Mouse (Mus musculus) C2C12 (cell line): ENCODE results near the gene Cecr2.

ENCODE experiments used
- CEBPB ChIP-seq: IDR thresholded peaks from one replicate; pipeline ENCODE4 v1.6.1; 2011; ENCODE audit warnings: low read depth, mild to moderate bottlenecking, control low read depth, moderate library complexity
- CTCF ChIP-seq: IDR thresholded peaks from one replicate; pipeline ENCODE4 v1.5.1; 2011; ENCODE audit not compliant: control insufficient read depth, insufficient read depth, insufficient read length
- FOSL1 ChIP-seq: IDR thresholded peaks from one replicate; pipeline ENCODE4 v1.8.0; 2011; ENCODE audit warnings: mild to moderate bottlenecking, low read length; ENCODE audit not compliant: poor library complexity, insufficient read depth, severe bottlenecking
- MAX ChIP-seq: IDR thresholded peaks from one replicate; pipeline ENCODE4 v1.6.1; 2011; ENCODE audit warnings: mild to moderate bottlenecking, control low read depth
- MYOG ChIP-seq: IDR thresholded peaks from one replicate; pipeline ENCODE4 v1.6.1; 2011; ENCODE audit not compliant: control insufficient read depth, insufficient read length; ENCODE audit errors: extremely low read depth
- USF1 ChIP-seq: IDR thresholded peaks from one replicate; pipeline ENCODE4 v1.6.1; 2011; ENCODE audit warnings: low read depth, mild to moderate bottlenecking, control low read depth, moderate library complexity

DNA sequence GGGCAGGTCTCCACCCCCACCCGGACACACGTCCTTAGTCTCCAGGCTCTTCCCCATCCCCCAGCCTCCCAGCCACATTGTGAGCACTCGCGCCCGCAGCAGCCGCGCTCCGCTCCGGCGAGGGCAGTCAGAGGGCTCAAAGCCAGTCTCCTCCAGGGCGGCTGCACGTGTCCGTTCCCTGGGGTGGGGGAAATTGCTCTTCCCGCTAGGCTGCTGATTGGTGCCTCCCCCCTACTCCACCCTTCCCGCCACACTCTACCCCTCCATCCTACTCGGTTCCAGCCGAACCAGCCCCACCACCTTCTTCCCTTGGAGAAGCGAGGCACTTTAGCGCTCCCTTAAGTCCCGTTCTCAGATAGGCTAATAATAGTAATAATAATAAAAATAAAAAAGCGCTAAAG is 754 bp upstream of the Cecr2 start:
- TF ChIP-seq USF1 (no peak), CTCF (no peak), FOSL1 (no peak), MYOG (no peak), CEBPB (no peak), MAX (no peak)
